Mouse (Mus musculus): ENCODE results near the gene En1.

The En1 gene

GRCm38 (mm10) chr1:120602031-120602730 is at the start of gene En1:
Gene En1, plus strand, starts transcription at chr1:120602418.
- peak; percentile 72 to 79 for DNase-seq

GRCm38 (mm10) chr1:120556926-120557846 is 45.0 kb upstream of the En1 start:
- no peak for DNase-seq

- no peak for DNase-seq
These were observed 43.6 kb upstream of the En1 start for GRCm38 (mm10) chr1:120558341-120559285.

GRCm38 (mm10) chr1:120559911-120560310 is 42.3 kb upstream of the En1 start:
- DNase-seq, result no peak

GRCm38 (mm10) chr1:120581306-120581705 is 20.9 kb upstream of the En1 start:
- DNase-seq, result no peak

GRCm38 (mm10) chr1:120585481-120585880 is 16.7 kb upstream of the En1 start:
- no peak for DNase-seq

- peak; percentile 65 to 81 for DNase-seq
These were observed 15.6 kb upstream of the En1 start for GRCm38 (mm10) chr1:120586500-120587110.

GRCm38 (mm10) chr1:120587431-120587830 is 14.8 kb upstream of the En1 start:
- DNase-seq, result no peak

- no peak for DNase-seq
These were observed 14.3 kb upstream of the En1 start for GRCm38 (mm10) chr1:120587960-120588359.

- DNase-seq, result no peak
These were observed 13.7 kb upstream of the En1 start for GRCm38 (mm10) chr1:120588362-120589027.

GRCm38 (mm10) chr1:120593236-120593919 is 8.8 kb upstream of the En1 start:
- no peak for DNase-seq

- peak in 1 of 2 experiments; percentile 29 for DNase-seq
These were observed 7.6 kb upstream of the En1 start for GRCm38 (mm10) chr1:120594603-120595002.

- DNase-seq, result no peak
These were observed 6.6 kb upstream of the En1 start for GRCm38 (mm10) chr1:120595471-120596240.

- peak in 1 of 2 experiments; percentile 18 for DNase-seq
These were observed 5.9 kb upstream of the En1 start for GRCm38 (mm10) chr1:120596319-120596718.

- DNase-seq, result no peak
These were observed 5.4 kb upstream of the En1 start for GRCm38 (mm10) chr1:120596784-120597183.

GRCm38 (mm10) chr1:120597271-120597670 is 4.9 kb upstream of the En1 start:
- no peak for DNase-seq

- DNase-seq, result no peak
These were observed 3.9 kb upstream of the En1 start for GRCm38 (mm10) chr1:120598196-120598940.

GRCm38 (mm10) chr1:120599321-120600148 is 2.7 kb upstream of the En1 start:
- DNase-seq, result peak in 1 of 2 experiments; percentile 15

- peak in 1 of 2 experiments; percentile 37 for DNase-seq
These were observed 2.1 kb upstream of the En1 start for GRCm38 (mm10) chr1:120600149-120600445.
